In the genomic region with DNA sequence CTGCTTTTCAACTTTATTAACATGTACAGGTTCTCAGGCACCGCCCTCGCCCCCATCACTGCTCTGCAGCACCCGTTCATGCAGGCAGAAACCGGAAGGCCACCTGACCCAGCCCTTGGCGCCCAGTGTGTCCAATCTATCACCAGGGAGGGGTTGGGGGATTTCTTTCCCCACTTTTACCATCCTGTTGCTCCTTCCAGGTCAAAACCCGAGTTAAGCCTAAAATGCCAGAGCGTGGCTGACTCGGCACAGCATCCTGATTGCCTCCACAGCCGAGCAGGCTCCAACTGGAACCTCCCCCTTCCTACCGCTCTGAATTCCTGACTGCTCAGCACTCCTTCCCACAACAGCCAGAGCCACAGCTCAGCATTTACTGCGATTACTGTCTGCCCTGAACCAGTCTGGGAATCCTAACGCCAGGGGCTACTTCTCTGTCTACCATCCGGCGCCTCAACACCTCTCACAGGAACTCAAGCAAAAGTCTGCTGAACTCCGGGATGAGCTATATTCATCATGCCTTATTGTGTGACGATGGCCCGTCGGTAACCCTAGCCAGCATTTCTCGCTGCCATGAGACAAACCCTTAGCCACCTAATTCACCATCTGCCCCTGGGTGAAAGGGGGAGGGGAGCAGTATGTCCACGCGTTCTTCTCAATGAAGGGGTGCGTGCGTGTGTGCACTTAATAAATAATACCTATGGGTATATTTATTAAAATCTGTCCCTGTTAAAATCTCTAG, we compare ENCODE assay signal across 8 mouse cellular contexts. TPM values are rescaled to one million over a fixed set of nuclear protein-coding genes. Genes with fewer than 3 reads are reported as not detected.
DNase-seq lines count a peak whose midpoint lies in the region; ATAC-seq lines count a peak whose summit lies in the region.

No protein-coding gene starts in this region.

- DNase-seq in left cerebral cortex, postnatal 25 days (ENCODE audit: low spot score in 2 of 2), result peak; percentile 28 to 47
- no peak for DNase-seq in left cerebral cortex, adult 18-20 months (ENCODE audit: low spot score in 2 of 2)
- DNase-seq in adrenal gland, postnatal 14 days, result peak; percentile 69
- DNase-seq in thymus, adult 18-20 months, result peak; percentile 47 to 59

- peak overlapping the region; percentile 71 for H3K4me3 ChIP-seq in forebrain, embryonic 13.5 days
- H3K4me3 ChIP-seq in hindbrain, embryonic 12.5 days, result peak overlapping the region; percentile 33
- H3K4me3 ChIP-seq in limb, embryonic 15.5 days, result peak overlapping the region; percentile 47
- peak overlapping the region; percentile 35 for H3K4me3 ChIP-seq in midbrain, embryonic 16.5 days (ENCODE audit: low read depth, low read length)

- 0 out of 2 replicates have a peak, but pooled peaks cover 2% of the 10 kb centered on the region for H3K27me3 ChIP-seq in forebrain, embryonic 13.5 days
- H3K27me3 ChIP-seq in hindbrain, embryonic 12.5 days, result peaks cover 41% of the 10 kb centered on the region
- H3K27me3 ChIP-seq in limb, embryonic 15.5 days, result no peaks in the 10 kb centered on the region
- H3K27me3 ChIP-seq in midbrain, embryonic 16.5 days (ENCODE audit: control insufficient read depth, insufficient read depth, low read depth, low read length), result peaks cover 33% of the 10 kb centered on the region

- H3K4me1 ChIP-seq in forebrain, embryonic 13.5 days, result peaks cover 61% of the 10 kb centered on the region
- peaks cover 46% of the 10 kb centered on the region for H3K4me1 ChIP-seq in hindbrain, embryonic 12.5 days
- H3K4me1 ChIP-seq in limb, embryonic 15.5 days, result peaks cover 37% of the 10 kb centered on the region
- H3K4me1 ChIP-seq in midbrain, embryonic 16.5 days (ENCODE audit: control insufficient read depth, insufficient read depth, low read length), result peaks cover 16% of the 10 kb centered on the region

- peak overlapping the region; percentile 77 for H3K4me2 ChIP-seq in forebrain, embryonic 13.5 days
- H3K4me2 ChIP-seq in hindbrain, embryonic 12.5 days (replicated peaks), result peak overlapping the region; percentile 96
- H3K4me2 ChIP-seq in limb, embryonic 15.5 days, result peak overlapping the region; percentile 88
- H3K4me2 ChIP-seq in midbrain, embryonic 16.5 days (ENCODE audit: low read length), result peak overlapping the region; percentile 76

- no peaks in the 10 kb centered on the region for H3K9me3 ChIP-seq in forebrain, embryonic 13.5 days (replicated peaks)
- H3K9me3 ChIP-seq in hindbrain, embryonic 12.5 days (replicated peaks), result no peaks in the 10 kb centered on the region
- H3K9me3 ChIP-seq in limb, embryonic 15.5 days, result no peaks in the 10 kb centered on the region
- H3K9me3 ChIP-seq in midbrain, embryonic 16.5 days (replicated peaks; ENCODE audit: control insufficient read depth, low read length, poor library complexity, severe bottlenecking), result no peaks in the 10 kb centered on the region

- intact Hi-C loops in left cerebral cortex, postnatal 25 days (cut with DNase I), result no loop called here

- ATAC-seq in forebrain, embryonic 13.5 days, result peak; percentile 61
- ATAC-seq in hindbrain, embryonic 12.5 days (ENCODE audit: low FRiP score), result peak; percentile 61
- ATAC-seq in limb, embryonic 15.5 days (ENCODE audit: insufficient number of reproducible peaks, low FRiP score, low TSS enrichment, low read depth), result no peak
- peak; percentile 59; the same call in 1 of the 2 replicates for ATAC-seq in midbrain, embryonic 16.5 days

- peak overlapping the region; percentile 63 for H3K27ac ChIP-seq in forebrain, embryonic 13.5 days
- H3K27ac ChIP-seq in hindbrain, embryonic 12.5 days, result peak overlapping the region; percentile 40
- peak overlapping the region; percentile 69 for H3K27ac ChIP-seq in limb, embryonic 15.5 days
- no peak overlapping the region for H3K27ac ChIP-seq in midbrain, embryonic 16.5 days (ENCODE audit: low read length)

- 6% methylated on average over 23 of the region's 23 CpGs for WGBS in forebrain, embryonic 13.5 days
- 7% methylated on average over 23 of the region's 23 CpGs for WGBS in hindbrain, embryonic 12.5 days
- WGBS in limb, embryonic 15.5 days, result 4% methylated on average over 23 of the region's 23 CpGs
- 6% methylated on average over 23 of the region's 23 CpGs for WGBS in midbrain, embryonic 16.5 days

- H3K9ac ChIP-seq in forebrain, embryonic 13.5 days, result peak overlapping the region; percentile 59
- peak overlapping the region; percentile 51 for H3K9ac ChIP-seq in hindbrain, embryonic 12.5 days
- 0 out of 2 replicates have a peak overlapping the region, but pooled peaks have one; percentile 33 for H3K9ac ChIP-seq in limb, embryonic 15.5 days
- H3K9ac ChIP-seq in midbrain, embryonic 16.5 days (ENCODE audit: low read depth, low read length), result no peak overlapping the region

- no peaks in the 10 kb centered on the region for H3K36me3 ChIP-seq in forebrain, embryonic 13.5 days (ENCODE audit: poor library complexity, severe bottlenecking)
- H3K36me3 ChIP-seq in hindbrain, embryonic 12.5 days, result no peaks in the 10 kb centered on the region
- no peaks in the 10 kb centered on the region for H3K36me3 ChIP-seq in limb, embryonic 15.5 days
- no peaks in the 10 kb centered on the region for H3K36me3 ChIP-seq in midbrain, embryonic 16.5 days (ENCODE audit: control insufficient read depth, insufficient read depth, low read length)

RNA-seq across cellular contexts. Expression of a gene that starts 3.6 kb away (rescaled TPM):
- total RNA-seq in left cerebral cortex, postnatal 25 days (2021), result 10 to 100 TPM; 44.7 to 55.6 TPM
- 10 to 100 TPM; 42.4 to 46.8 TPM for total RNA-seq in left cerebral cortex, adult 18-20 months (2021)
- 23.6 and 30.5 TPM in 2 replicates for total RNA-seq in adrenal gland, postnatal 14 days (2021)
- polyA plus RNA-seq in forebrain, embryonic 13.5 days (2015; fragmentation: Nextera tagmentation; extraction: Ambion mirVana), result 113 and 117 TPM in 2 replicates
- polyA plus RNA-seq in hindbrain, embryonic 12.5 days (2016; fragmentation: Nextera tagmentation; extraction: Ambion mirVana), result 97.9 and 103 TPM in 2 replicates
- polyA plus RNA-seq in limb, embryonic 15.5 days (2015; fragmentation: Nextera tagmentation; extraction: Ambion mirVana), result 114 and 115 TPM in 2 replicates
- 31.9 and 36.8 TPM in 2 replicates for polyA plus RNA-seq in midbrain, embryonic 16.5 days (2015; fragmentation: Nextera tagmentation; extraction: Ambion mirVana)

Comparison
In these comparisons a context has a peak if more than half of its experiments do, and no peak if none do; other contexts are left out.
1. DNase-seq: peak in left cerebral cortex, postnatal 25 days (2 of 2), adrenal gland, postnatal 14 days (single experiment) and thymus, adult 18-20 months (2 of 2); none in left cerebral cortex, adult 18-20 months (0 of 2).
2. Peak in every context shown above with its lines, with median percentiles within 50 percentile points of each other: H3K4me2 ChIP-seq and H3K4me3 ChIP-seq.